Mouse (Mus musculus): ENCODE measurements around the gene March4.

GRCm38 (mm10) chr1:72490193-72490592 is 46.5 kb downstream of the March4 start:
- no peak for TF ChIP-seq CTCF (IDR thresholded peaks at IDR 0.05; ENCODE audit: extremely low read depth, insufficient read length, insufficient replicate concordance, low read depth, low read length)
- no peak for TF ChIP-seq POLR2A (IDR thresholded peaks at IDR 0.05; ENCODE audit: low read depth, low read length)

All from small intestine, adult 2 months (tissue).